Mouse (Mus musculus) MEL (cell line): ENCODE measurements around the gene Gm17657. TPM values are rescaled to one million over a fixed set of nuclear protein-coding genes. Genes with fewer than 3 reads are reported as not detected.

Experiments used
- DNase-seq: peaks from one replicate; pipeline ENCODE4 v3.0.0; 2011; ENCODE audit warnings: low read depth, low spot score
- H3K27ac ChIP-seq: 2 replicates; pipeline ENCODE4 v1.5.1; 2012; ENCODE audit warnings: low read depth, mild to moderate bottlenecking, control low read depth, low read length, moderate library complexity; ENCODE audit not compliant: control insufficient read depth
- H3K27me3 ChIP-seq, 2 experiments: fragments of 150-350 bp in 1 of 2; sonication (generic) in 1 of 2; 2 replicates each; pipeline ENCODE4 v1.6.1; 2012; ENCODE audit warnings: low read length in 2 of 2, mild to moderate bottlenecking in 2 of 2, improper control_type of control experiment in 1 of 2, moderate library complexity in 1 of 2; ENCODE audit not compliant: insufficient read depth in 2 of 2, control insufficient read depth in 1 of 2
- H3K36me3 ChIP-seq, 2 experiments: 2 replicates each; pipeline ENCODE4 v1.6.1; 2012 to 2014; ENCODE audit warnings: low read length in 2 of 2, improper control_type of control experiment in 1 of 2, inconsistent platforms in 1 of 2, mild to moderate bottlenecking in 1 of 2; ENCODE audit not compliant: insufficient read depth in 2 of 2, control insufficient read depth in 1 of 2
- H3K4me1 ChIP-seq, 2 experiments: fragments of 150-350 bp in 1 of 2; sonication (generic) in 1 of 2; 2 replicates each; pipeline ENCODE4 v1.6.1; 2012; ENCODE audit warnings: low read length in 2 of 2, improper control_type of control experiment in 1 of 2, mild to moderate bottlenecking in 1 of 2; ENCODE audit not compliant: insufficient read depth in 2 of 2, control insufficient read depth in 1 of 2
- H3K4me3 ChIP-seq, 2 experiments: fragments of 150-350 bp in 1 of 2; sonication (generic) in 1 of 2; 2 replicates each; pipeline ENCODE4 v1.5.1; 2012; ENCODE audit warnings: low read depth in 2 of 2, low read length in 2 of 2, mild to moderate bottlenecking in 2 of 2, moderate library complexity in 2 of 2, control low read depth in 1 of 2, improper control_type of control experiment in 1 of 2; ENCODE audit not compliant: control insufficient read depth in 1 of 2, insufficient read depth in 1 of 2
- H3K79me2 ChIP-seq: 2 replicates; pipeline ENCODE4 v1.6.1; 2012; ENCODE audit warnings: mild to moderate bottlenecking, low read length, moderate library complexity; ENCODE audit not compliant: control insufficient read depth, poor library complexity, insufficient read depth
- H3K9ac ChIP-seq: 2 replicates; pipeline ENCODE4 v1.6.1; 2012; ENCODE audit warnings: low read depth, mild to moderate bottlenecking, control low read depth, low read length, moderate library complexity; ENCODE audit not compliant: control insufficient read depth, poor library complexity, severe bottlenecking
- H3K9me3 ChIP-seq: fragments of 150-350 bp; sonication (generic); replicated peaks from 2 replicates; pipeline ENCODE4 v1.6.1; 2012; ENCODE audit warnings: mild to moderate bottlenecking, low read length, improper control_type of control experiment, moderate library complexity; ENCODE audit not compliant: insufficient read depth
- CTCF ChIP-seq, 3 experiments: IDR thresholded peaks in 2 of 3; conservative IDR thresholded peaks in 1 of 3; 2 replicates each; pipeline ENCODE4 v1.5.1; 2011 to 2012; ENCODE audit warnings: low read length in 3 of 3, low read depth in 2 of 3, mild to moderate bottlenecking in 2 of 3, improper control_type of control experiment in 1 of 3, inconsistent platforms in 1 of 3, mixed read lengths in 1 of 3, moderate library complexity in 1 of 3; ENCODE audit not compliant: control insufficient read depth in 1 of 3, insufficient read depth in 1 of 3, poor library complexity in 1 of 3, severe bottlenecking in 1 of 3
- ELF1 ChIP-seq: IDR thresholded peaks from 2 replicates; pipeline ENCODE4 v1.6.1; 2014; ENCODE audit warnings: low read depth, mild to moderate bottlenecking, inconsistent platforms, low read length, improper control_type of control experiment, moderate library complexity
- ETS1 ChIP-seq: IDR thresholded peaks from 2 replicates; pipeline ENCODE4 v1.6.1; 2012; ENCODE audit warnings: low read depth, mild to moderate bottlenecking, inconsistent platforms, low read length, improper control_type of control experiment, moderate library complexity
- GATA1 ChIP-seq: IDR thresholded peaks from 2 replicates; pipeline ENCODE4 v1.6.1; 2011; ENCODE audit warnings: low read depth, low read length, improper control_type of control experiment
- HCFC1 ChIP-seq: IDR thresholded peaks from 2 replicates; pipeline ENCODE4 v1.6.1; 2012; ENCODE audit warnings: low read depth, mild to moderate bottlenecking, inconsistent platforms, low read length, improper control_type of control experiment, moderate library complexity
- KAT2A ChIP-seq: conservative IDR thresholded peaks from 2 replicates; pipeline ENCODE4 v1.6.1; 2012; ENCODE audit warnings: low read depth, low read length, improper control_type of control experiment, inconsistent platforms
- MXI1 ChIP-seq: IDR thresholded peaks from 2 replicates; pipeline ENCODE4 v1.6.1; 2011; ENCODE audit warnings: mild to moderate bottlenecking, low read depth, low read length, improper control_type of control experiment
- MYB ChIP-seq: IDR thresholded peaks from 2 replicates; pipeline ENCODE4 v1.6.1; 2011; ENCODE audit warnings: mild to moderate bottlenecking, low read depth, low read length, improper control_type of control experiment
- MYC ChIP-seq: IDR thresholded peaks from 2 replicates; pipeline ENCODE4 v1.6.1; 2011; ENCODE audit warnings: low read depth, mild to moderate bottlenecking, low read length, improper control_type of control experiment, moderate library complexity
- POLR2A ChIP-seq, 2 experiments: IDR thresholded peaks; 2 replicates each; pipeline ENCODE4 v1.6.1; 2011 to 2012; ENCODE audit warnings: low read length in 2 of 2, mild to moderate bottlenecking in 2 of 2, control low read depth in 1 of 2, improper control_type of control experiment in 1 of 2, low read depth in 1 of 2, moderate library complexity in 1 of 2; ENCODE audit not compliant: control insufficient read depth in 1 of 2, insufficient read depth in 1 of 2, poor library complexity in 1 of 2
- POLR2AphosphoS5 ChIP-seq: IDR thresholded peaks from 2 replicates; pipeline ENCODE4 v1.6.1; 2012; ENCODE audit warnings: low read depth, borderline replicate concordance, mild to moderate bottlenecking, inconsistent platforms, low read length, moderate library complexity, mixed read lengths
- RCOR1 ChIP-seq: IDR thresholded peaks from 2 replicates; pipeline ENCODE4 v1.6.1; 2012; ENCODE audit warnings: low read depth, mild to moderate bottlenecking, inconsistent platforms, low read length, improper control_type of control experiment
- SIN3A ChIP-seq: IDR thresholded peaks from 2 replicates; pipeline ENCODE4 v1.6.1; 2012; ENCODE audit warnings: low read length, improper control_type of control experiment, inconsistent platforms
- SMC3 ChIP-seq: IDR thresholded peaks from 2 replicates; pipeline ENCODE4 v1.6.1; 2011; ENCODE audit warnings: low read depth, low read length, improper control_type of control experiment
- TAL1 ChIP-seq: IDR thresholded peaks from 2 replicates; pipeline ENCODE4 v1.6.1; 2012; ENCODE audit warnings: mild to moderate bottlenecking, inconsistent platforms, low read length, moderate library complexity, mixed read lengths
- TCF12 ChIP-seq: IDR thresholded peaks from 2 replicates; pipeline ENCODE4 v1.6.1; 2014; ENCODE audit warnings: low read depth, mild to moderate bottlenecking, inconsistent platforms, low read length, improper control_type of control experiment, moderate library complexity
- ZC3H11A ChIP-seq: IDR thresholded peaks from 2 replicates; pipeline ENCODE4 v1.6.1; 2012; ENCODE audit warnings: low read depth, mild to moderate bottlenecking, inconsistent platforms, low read length, improper control_type of control experiment
- ZNF384 ChIP-seq: IDR thresholded peaks from 2 replicates; pipeline ENCODE4 v1.6.1; 2012; ENCODE audit warnings: low read depth, mild to moderate bottlenecking, inconsistent platforms, low read length, improper control_type of control experiment
- polyA plus RNA-seq, 2 experiments: library from polyadenylated mRNA; stranded (reverse) in 1 of 2; unstranded in 1 of 2; fragments of >175 nt in 1 of 2; fragments of >200 nt in 1 of 2; gene quantifications; 2 replicates each; pipeline versions ENCODE4 v1.2.1 to v1.2.4; 2012; ENCODE audit warnings: low replicate concordance in 2 of 2, low read depth in 1 of 2; ENCODE audit not compliant: insufficient read length in 2 of 2, insufficient read depth in 1 of 2, missing spikeins in 1 of 2
- total RNA-seq: library from RNA; depleted of rRNA; stranded (reverse); fragments of 300-350 nt; gene quantifications from 2 replicates; pipeline ENCODE4 v1.2.3, GENCODE M21; 2012

Gene Gm17657
- total and polyA plus RNA-seq, 3 experiments, result 0.31 to 2.7 TPM; not detected in 1

DNA sequence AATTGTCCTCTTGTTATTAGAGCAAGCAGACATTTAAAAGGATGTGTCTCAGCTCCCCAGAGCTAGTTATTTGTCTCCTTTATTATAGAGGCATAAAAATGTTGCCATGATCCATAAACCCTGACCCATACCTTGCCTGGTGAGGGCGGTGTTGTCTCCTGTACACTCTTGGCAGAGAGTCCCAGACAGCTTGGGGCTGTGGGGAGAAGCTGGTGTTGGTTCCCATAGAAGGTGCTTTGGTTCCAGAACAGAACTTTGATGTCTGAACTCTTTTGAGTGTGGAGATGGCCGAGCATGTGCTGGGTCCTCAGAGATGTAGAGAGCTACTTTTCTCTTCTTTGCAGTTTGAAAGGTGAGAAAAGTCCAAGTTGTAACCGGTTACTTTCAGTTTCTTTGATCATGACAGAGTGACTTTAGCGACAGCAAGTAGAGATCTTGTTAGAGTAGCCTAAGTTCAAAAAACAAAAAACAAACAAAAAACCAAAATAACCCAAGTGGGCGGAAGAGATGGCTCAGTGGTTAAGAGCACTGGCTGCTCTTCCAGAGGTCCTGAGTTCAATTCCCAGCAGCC, 2.8 kb upstream of the Gm17657 start, which contains the start of gene Tmem217:
Tmem217 (minus strand) TSS at position 224 of the 571 bp plus-strand sequence.
- H3K4me1 ChIP-seq, result peaks cover 14 to 19% of the 10 kb centered on the region in 2 experiments
- H3K36me3 ChIP-seq, result peaks cover 0 to 23% of the 10 kb centered on the region in 2 experiments; a peak in 3 of 4 replicates
- H3K9me3 ChIP-seq, result no peaks in the 10 kb centered on the region
- H3K27ac ChIP-seq, result no peak within 1 kb of the TSS
- H3K4me3 ChIP-seq, result no peak within 1 kb of the TSS
- peaks cover 25% of the 10 kb centered on the region for H3K79me2 ChIP-seq
- no peak for DNase-seq
- H3K27me3 ChIP-seq, result no peaks in the 10 kb centered on the region
- TF ChIP-seq RCOR1 (no peak), ZNF384 (no peak), HCFC1 (no peak), POLR2A (IDR thresholded peaks at IDR 0.05; ENCODE audit: control insufficient read depth in 1 of 2, insufficient read depth in 1 of 2, low read depth in 1 of 2, low read length in 2 of 2, poor library complexity in 1 of 2) (no peak), CTCF (IDR thresholded peaks at IDR 0.05 in 2 of 3, conservative IDR thresholded peaks at IDR 0.05 in 1 of 3; ENCODE audit: control insufficient read depth in 1 of 3, insufficient read depth in 1 of 3, low read depth in 2 of 3, low read length in 3 of 3, poor library complexity in 1 of 3, severe bottlenecking in 1 of 3) (no peak), TAL1 (no peak), MXI1 (no peak), POLR2AphosphoS5 (no peak), MYB (no peak), ETS1 (no peak), KAT2A (no peak), ELF1 (no peak), MYC (no peak)
- H3K9ac ChIP-seq, result no peak within 1 kb of the TSS

DNA sequence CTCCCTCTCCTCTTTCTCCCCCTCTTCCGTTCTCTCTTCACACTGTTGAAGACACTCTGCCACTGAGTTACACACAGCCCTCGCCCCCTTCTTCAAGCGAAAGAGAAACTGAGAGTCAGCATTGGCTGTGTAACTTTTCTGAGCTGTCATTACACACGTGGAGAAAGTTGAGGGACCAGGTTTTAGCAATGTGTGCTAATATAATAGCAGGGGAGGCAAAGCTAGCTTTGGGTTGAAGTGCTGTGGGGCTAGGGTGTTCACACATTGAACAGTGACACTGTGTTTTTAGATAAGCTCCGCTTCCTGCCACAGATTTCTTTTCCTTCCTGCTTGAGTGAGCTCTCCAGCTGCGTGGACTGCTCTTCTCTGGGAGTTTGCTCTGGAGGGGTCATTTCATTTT, 1.6 kb upstream of the Gm17657 start:
- peak overlapping the region; percentile 78 to 99; a peak in 3 of 4 replicates for H3K4me3 ChIP-seq
- TF ChIP-seq GATA1, result peak; percentile 49
- no peak for TF ChIP-seq TCF12
- TF ChIP-seq MXI1, result peak; percentile 51; the same call in 1 of the 2 replicates
- no peak for TF ChIP-seq SMC3
- peak; percentile 46 for TF ChIP-seq TAL1
- no peak for TF ChIP-seq ZC3H11A
- TF ChIP-seq RCOR1, result peak; percentile 66
- TF ChIP-seq SIN3A, result 0 out of 2 replicates have a peak, but pooled peaks have one; percentile 20
- 0 out of 2 replicates have a peak, but pooled peaks have one; percentile 40 for TF ChIP-seq HCFC1
- H3K4me1 ChIP-seq, result peaks cover 14 to 19% of the 10 kb centered on the region in 2 experiments
- no peak overlapping the region for H3K27ac ChIP-seq
- H3K36me3 ChIP-seq, result peaks cover 0 to 23% of the 10 kb centered on the region in 2 experiments; a peak in 2 of 4 replicates
- no peaks in the 10 kb centered on the region for H3K9me3 ChIP-seq
- DNase-seq, result peak; percentile 46
- H3K9ac ChIP-seq, result peak overlapping the region; percentile 97; the same call in 1 of the 2 replicates
- no peaks in the 10 kb centered on the region for H3K27me3 ChIP-seq
- H3K79me2 ChIP-seq, result peaks cover 25% of the 10 kb centered on the region
